Mouse (Mus musculus): Measurements from ENCODE around the gene 4921539E11Rik.

The 4921539E11Rik gene

DNA sequence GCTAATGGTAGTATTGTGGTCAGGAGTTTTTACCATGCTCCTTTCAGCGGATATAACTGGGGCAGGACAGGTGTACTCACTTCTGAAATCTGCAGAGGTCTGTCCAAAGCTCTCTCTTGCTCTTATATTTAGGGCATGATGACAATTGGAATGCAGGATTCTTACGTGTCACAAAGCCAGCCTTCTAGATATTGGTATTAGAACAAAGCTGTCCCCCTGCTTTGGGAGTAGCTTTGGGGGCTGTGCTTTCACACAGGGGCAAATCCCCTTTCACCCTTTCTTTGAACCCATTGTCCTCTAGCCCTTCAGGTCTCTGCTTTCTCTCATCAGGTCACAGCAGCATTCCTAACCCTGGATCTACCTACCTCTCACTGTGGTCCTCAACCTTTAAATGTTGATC is at the start of gene 4921539E11Rik:
TSS of gene 4921539E11Rik (minus strand) at position 101 of the 400 bp plus-strand sequence.
- no peak for DNase-seq

- no peak for DNase-seq
These were observed 44.5 kb upstream of the 4921539E11Rik start for GRCm38 (mm10) chr4:103335134-103335533.

DNA sequence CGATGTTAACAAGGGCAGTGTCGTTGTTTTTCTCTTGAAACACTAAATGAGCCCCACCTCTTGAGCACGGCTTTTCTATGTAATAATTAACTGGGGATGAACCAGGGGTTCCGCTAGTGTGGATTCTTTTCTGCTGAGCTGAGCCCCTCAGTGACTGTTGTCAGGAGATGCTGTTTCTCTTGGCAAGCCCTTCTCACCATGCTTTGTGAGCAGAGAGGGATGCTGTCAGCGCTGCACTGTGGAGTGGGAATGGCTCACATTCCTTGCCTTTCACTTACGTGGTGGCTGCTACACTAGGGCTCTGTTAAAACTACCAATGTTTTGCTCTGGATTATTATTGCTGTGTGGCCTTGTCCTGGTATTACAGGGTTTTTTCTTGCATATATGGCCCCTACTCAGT is 38.7 kb upstream of the 4921539E11Rik start:
- no peak for DNase-seq

DNA sequence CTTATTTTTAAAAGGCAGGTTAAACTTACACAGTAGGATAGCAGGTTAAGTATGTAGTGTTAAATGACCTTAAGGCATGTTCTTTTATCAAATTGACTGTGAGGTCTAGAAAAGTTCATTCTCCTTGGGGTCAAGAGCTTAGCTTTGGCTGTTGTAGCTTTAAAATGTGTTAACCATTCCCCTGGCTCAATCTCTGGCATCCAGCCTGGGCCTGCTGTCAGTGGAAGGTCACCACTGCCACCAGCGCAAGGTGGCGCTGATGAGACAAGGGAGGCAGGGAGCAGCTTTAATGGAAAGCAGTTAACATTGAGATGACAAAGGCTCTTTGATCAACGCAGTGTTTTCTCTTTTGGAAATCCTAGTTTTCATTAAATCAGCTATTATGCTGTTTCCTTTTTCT is 36.3 kb upstream of the 4921539E11Rik start:
- no peak for DNase-seq

- DNase-seq = peak; percentile 17
These were observed 34.2 kb upstream of the 4921539E11Rik start for GRCm38 (mm10) chr4:103324688-103325451.

DNA sequence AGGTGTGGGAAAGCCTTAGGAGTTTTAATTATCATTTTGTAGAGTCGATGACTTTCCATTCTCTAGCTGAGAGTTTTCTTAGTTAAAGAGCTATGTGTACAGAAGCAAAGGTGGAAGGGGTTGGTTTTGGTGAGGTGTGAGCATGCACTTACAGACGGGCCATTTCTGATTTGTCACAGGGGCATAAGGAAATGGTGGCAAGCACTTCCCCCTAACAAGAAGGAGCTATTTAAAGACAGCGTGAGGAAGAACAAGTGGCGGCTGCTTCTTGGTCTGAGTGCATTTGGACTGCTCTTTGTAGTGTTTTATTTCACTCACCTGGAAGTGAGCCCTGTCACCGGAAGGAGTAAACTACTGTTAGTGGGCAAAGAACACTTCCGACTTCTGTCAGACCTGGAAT is 30.8 kb upstream of the 4921539E11Rik start:
- DNase-seq = no peak

DNA sequence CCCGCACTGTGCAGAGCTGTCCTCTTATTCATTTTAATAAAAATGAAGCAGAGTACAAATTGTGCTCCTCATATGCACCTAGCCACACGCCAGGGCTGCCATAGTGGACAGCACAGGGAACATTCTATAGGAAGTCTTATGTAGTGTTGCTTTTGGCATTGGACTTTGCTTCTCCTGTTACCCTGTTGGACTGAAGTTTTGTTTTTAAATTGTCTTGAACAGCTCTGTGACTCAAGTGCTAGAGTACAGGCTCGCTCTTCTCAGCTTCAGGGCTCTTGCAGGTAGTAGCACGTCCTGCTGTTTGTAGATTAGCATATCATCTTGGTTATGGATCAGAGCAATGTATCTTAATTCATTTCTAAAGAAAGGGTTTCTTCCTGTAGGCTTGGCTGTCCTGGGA is 25.2 kb upstream of the 4921539E11Rik start:
- no peak for DNase-seq

DNA sequence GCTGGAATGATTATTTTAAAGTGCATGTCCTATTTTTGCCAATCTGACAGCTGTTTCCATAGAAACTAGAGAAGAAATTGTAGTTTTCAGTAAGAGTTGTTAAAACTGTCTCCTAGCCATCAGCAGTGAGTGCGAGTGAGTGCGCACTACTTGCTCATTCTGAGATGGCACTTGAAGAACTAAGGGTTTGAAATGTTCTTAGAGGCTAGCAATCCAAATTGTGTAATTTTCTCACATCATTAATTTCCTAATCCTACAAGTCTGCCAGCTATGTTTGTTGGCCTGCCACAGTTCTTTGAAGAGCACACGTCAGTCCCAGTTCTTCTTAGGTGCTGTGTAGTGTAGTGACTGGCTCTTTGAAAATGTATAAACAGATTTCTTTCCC is 23.9 kb upstream of the 4921539E11Rik start:
- DNase-seq = no peak

DNA sequence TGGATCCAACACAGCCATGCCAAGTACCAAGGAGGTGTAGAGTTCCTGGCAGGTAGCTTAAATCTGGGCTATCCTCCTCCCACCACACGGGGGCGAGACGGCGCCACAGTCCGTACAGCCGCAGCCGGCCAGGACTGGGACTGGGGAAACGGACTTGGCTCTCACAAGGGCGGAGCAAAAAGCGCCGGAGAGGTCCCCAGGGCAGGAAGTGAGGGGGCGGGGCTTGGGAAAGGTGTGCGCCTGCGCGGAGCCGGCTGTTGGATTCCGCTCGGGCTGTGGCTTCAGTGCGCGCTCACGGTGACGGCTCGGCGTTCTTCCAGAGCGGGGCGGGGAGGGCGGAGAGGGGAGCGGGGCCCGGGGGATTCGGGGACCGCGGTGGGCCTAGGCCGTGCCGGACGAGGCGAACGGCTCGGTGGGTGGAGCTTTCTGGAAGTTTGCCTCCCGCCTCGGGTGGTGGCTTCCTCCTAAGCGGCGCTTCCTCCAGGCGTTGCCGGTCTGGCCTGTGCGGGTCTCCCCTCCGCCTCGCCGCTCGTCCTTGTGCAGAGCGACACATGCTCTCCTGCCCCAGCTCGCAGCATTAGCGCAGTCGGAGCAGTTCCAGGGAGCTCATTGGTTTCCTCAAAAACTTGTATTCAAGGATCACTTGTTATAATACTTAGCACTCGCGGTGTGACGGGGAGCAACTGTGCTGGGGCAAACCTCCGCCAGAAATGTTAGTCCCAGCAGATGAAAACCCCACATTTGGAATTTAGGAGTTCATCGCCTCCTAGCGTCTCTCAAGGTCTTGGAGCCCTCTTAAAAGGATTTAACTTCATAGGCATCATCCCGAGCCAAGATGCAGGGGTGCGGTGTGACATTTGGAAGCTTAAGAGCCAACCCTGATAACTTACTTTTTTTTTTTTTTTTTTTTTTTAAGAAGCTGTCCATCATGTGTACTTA is 23.2 kb upstream of the 4921539E11Rik start, which contains the start of gene Oma1:
TSS of gene Oma1 (plus strand) at position 226 of the 939 bp plus-strand sequence.
- peak; percentile 99 for DNase-seq

GRCm38 (mm10) chr4:103303851-103304250 is 13.2 kb upstream of the 4921539E11Rik start:
- no peak for DNase-seq

- no peak for DNase-seq
These were observed 8.7 kb upstream of the 4921539E11Rik start for GRCm38 (mm10) chr4:103299342-103299741.

DNA sequence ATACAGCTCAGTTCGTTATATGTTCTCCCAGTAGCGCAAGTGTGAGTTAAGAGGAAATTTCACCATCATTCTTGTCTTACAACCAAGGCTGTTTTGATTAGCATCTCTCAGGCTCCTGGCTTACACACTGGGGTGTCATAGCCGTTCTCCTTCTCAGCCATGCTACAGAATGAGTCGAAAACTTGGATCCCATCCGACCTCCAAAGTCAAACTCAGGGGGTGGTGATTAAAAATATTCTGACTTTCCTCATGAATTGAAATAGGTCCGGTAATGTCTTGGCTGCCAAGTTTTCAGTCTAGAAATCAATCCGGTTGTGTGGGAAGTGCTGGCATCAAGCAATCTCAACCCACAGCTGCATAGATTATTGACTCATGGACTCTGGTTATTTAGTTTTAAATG is 2.3 kb downstream of the 4921539E11Rik start:
- DNase-seq = no peak

- DNase-seq = no peak
These were observed 17.6 kb downstream of the 4921539E11Rik start for GRCm38 (mm10) chr4:103273021-103273420.

- no peak for DNase-seq
These were observed 21.3 kb downstream of the 4921539E11Rik start for GRCm38 (mm10) chr4:103269336-103269735.

- no peak for DNase-seq
These were observed 25.5 kb downstream of the 4921539E11Rik start for GRCm38 (mm10) chr4:103265166-103265565.

DNA sequence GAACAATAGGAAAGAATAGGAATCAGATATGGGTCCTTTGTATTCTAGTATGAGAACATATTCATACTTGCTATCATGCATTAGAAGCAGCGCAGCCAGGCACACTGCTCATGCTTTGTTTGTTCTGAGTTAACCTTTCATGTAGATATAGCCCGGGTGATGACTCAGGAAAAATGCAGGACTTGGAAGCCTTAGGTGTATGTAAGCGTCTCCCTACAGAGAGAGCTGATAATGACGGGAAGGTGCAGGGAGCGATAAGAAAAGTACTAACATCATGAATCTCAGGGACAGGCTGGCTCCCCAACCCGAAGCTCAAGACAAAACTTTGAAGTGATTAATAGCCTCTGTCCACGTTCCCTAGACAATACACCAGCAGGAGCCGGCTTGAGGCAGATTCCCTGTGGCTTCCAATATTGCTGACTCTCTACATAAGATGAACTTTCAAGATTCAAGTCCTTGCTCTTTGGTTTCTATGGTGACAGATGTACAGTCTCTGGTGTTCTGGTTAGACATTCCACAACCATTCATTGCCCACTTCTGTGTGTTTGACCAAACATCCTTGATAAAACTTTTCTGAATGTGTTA is 26.8 kb downstream of the 4921539E11Rik start:
- DNase-seq = no peak

DNA sequence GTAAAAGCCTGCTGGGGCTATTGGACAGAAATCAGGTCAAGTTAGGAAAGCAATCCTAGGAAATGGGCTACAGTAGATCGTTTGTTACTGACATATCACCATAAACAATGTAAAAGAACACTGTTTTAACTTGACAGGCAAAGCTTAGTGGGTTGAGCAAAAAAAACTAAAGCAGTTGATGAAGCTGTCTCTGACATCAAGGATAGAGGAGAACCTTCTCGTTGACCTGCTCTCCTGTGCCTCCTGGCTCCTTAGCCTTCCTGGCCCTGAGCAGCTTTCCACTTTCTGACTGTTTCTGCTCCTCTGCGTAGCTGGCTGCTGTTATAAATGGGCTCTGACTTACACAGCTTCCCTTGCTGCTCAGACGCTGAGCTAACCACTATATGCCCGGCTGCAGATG is 27.3 kb downstream of the 4921539E11Rik start:
- no peak for DNase-seq

- DNase-seq = no peak
These were observed 31.8 kb downstream of the 4921539E11Rik start for GRCm38 (mm10) chr4:103258817-103259216.

DNA sequence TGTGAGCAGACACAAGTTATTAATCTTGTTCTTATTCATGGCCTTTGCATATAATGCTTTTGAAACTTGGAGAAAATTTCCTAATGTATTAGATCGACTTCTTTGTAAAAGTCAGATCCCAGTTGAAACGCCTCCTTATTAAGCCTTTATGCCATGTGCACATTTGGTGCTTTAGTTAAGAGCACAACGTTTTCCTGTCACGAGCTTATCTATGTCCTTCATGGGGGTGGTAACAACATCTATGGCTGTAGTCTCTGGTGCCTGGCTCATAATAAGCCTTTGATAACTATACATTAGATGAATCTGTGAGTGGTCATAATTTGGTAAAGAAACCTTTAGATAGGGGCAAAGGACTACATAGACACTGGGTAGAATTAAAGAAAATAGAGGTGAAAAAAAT is 36.8 kb downstream of the 4921539E11Rik start:
- DNase-seq = no peak

DNA sequence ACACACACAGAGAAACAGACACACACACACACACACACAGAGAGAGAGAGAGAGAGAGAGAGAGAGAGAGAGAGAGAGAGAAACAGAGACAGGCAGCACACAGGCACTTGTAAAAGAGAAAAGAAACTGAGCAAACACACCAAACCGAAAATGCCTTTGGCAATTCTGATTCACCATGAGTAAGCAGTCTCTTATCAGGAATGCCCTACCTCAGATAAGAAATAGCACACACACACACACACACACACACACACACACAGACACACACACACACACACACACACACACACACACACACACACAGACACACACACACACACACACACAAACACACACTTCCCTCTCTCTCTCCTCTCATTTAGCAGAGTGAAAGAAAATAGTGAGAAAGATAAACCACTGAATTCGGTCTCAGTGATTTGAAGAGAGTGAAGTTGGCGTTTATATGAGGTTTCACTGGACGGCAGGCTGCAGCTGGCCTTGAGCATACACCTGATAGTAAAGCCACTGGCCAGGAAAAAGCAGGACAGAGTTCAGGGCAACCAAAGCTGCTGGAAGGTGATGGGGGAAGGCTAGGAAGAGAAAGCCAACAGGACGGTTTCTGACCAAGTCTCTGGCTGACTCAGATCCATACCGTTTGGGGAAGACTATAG is 41.1 kb downstream of the 4921539E11Rik start:
- no peak for DNase-seq

DNA sequence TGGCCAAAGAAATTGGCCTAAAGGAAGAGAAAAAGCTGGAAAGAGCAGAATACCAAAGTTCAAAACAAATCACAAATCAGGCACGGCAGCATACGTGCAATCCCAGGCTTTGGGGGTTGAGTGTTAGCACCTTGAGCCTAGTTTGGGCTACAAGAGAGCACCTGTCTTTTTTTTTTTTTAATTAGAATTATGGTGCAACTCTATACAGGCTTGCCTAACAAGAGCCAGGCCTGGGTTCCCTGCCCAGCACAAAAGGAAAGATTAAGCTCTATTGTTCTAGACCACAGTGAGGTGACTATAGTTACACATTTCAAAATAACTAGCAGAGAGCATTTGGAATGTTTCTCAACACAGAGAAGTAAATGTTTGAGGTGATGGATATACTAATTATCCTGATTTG is 42.9 kb downstream of the 4921539E11Rik start:
- DNase-seq = no peak

DNA sequence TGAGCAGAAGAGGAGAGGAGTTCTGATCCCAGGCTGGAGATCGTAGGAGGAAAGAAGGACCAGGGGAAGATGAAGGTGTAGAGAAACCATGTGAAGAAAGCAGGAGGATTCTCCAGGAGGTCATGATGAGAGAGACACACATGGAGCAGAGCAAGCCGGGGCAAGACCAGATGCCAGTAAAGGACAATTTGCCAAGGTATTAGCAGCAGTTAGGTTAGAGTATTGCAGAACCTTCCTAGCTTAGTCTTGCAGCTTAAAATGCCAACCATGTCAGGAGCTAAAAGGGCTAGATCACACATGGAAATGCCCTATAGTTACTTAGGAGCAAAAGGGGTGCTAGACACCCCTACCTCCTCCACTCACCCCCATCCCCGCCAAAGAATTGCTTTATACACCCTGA is 43.4 kb downstream of the 4921539E11Rik start:
- no peak for DNase-seq

DNA sequence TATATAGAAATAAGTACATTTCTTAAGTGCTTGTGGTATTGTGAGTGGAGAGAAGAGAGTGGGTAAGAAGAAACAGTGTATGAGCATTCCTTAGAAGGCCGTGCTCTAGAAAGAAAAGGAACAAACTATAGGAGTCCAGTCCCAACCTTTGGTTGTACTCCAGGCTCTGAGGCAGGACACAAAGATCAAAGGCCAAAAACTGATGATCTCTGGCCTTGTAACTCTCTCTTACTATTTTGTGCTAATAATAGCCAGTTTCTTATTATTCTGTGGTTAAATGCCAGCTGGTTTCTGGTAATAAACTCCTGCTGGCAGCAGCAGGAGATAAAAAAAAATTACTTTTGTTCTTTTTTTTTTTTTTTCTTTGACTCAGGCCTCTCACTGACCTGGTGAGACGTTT is 58.5 kb downstream of the 4921539E11Rik start:
- DNase-seq = no peak

Data from retina, postnatal 1 day (tissue).